Comparison of ENCODE assay signal across 9 mouse cellular contexts in genomic region chr1:73538420-73538871, GRCm38 (mm10).
DNase-seq lines count a peak whose midpoint lies in the region; ATAC-seq and TF ChIP-seq lines count a peak whose summit lies in the region.
"Had no signal": no experiment of that assay in that cellular context is flagged by ENCODE, and none has a peak within 500 bp of the region (broad histone marks: within the 10 kb centered on the region; RNA-seq: fewer than 3 reads in every experiment).

No protein-coding gene starts in this region.

- H3K27me3 ChIP-seq in hindbrain, embryonic 11.5 days (ENCODE audit: control insufficient read depth, insufficient read depth, low read length), result no peaks in the 10 kb centered on the region
- no peaks in the 10 kb centered on the region for H3K27me3 ChIP-seq in limb, embryonic 15.5 days
- no peaks in the 10 kb centered on the region for H3K27me3 ChIP-seq in intestine, embryonic 16.5 days (replicated peaks; ENCODE audit: control insufficient read depth, insufficient read depth, low read length)

- H3K4me2 ChIP-seq in hindbrain, embryonic 11.5 days (replicated peaks; ENCODE audit: low read depth, low read length), result no peak overlapping the region
- no peak overlapping the region for H3K4me2 ChIP-seq in limb, embryonic 15.5 days
- no peak overlapping the region for H3K4me2 ChIP-seq in intestine, embryonic 16.5 days (ENCODE audit: low read depth, low read length)

- TF ChIP-seq CTCF in brain, embryonic 14.5 days (IDR thresholded peaks at IDR 0.05; ENCODE audit: borderline replicate concordance, extremely low read depth, insufficient read depth, insufficient read length), result no peak

- no peak overlapping the region for H3K27ac ChIP-seq in hindbrain, embryonic 11.5 days (ENCODE audit: low read depth, low read length)
- H3K27ac ChIP-seq in limb, embryonic 15.5 days, result peak overlapping the region; percentile 33; the same call in 1 of the 2 replicates
- H3K27ac ChIP-seq in intestine, embryonic 16.5 days (ENCODE audit: low read length), result no peak overlapping the region

- no peaks in the 10 kb centered on the region for H3K9me3 ChIP-seq in hindbrain, embryonic 11.5 days (ENCODE audit: control insufficient read depth, low read length)
- no peaks in the 10 kb centered on the region for H3K9me3 ChIP-seq in limb, embryonic 15.5 days
- no peaks in the 10 kb centered on the region for H3K9me3 ChIP-seq in intestine, embryonic 16.5 days (ENCODE audit: control insufficient read depth, low read length)

- intact Hi-C loops in heart, postnatal 14 days (cut with DNase I), result no loop called here

- no peak overlapping the region for H3K9ac ChIP-seq in hindbrain, embryonic 11.5 days (ENCODE audit: low read depth, low read length)
- H3K9ac ChIP-seq in limb, embryonic 15.5 days, result no peak overlapping the region
- H3K9ac ChIP-seq in intestine, embryonic 16.5 days (ENCODE audit: low read depth, low read length), result no peak overlapping the region

- no peak overlapping the region for H3K4me3 ChIP-seq in hindbrain, embryonic 11.5 days (ENCODE audit: low read depth, low read length)
- H3K4me3 ChIP-seq in limb, embryonic 15.5 days, result no peak overlapping the region
- H3K4me3 ChIP-seq in intestine, embryonic 16.5 days (ENCODE audit: low read length), result no peak overlapping the region

- TF ChIP-seq POLR2A in brain, embryonic 14.5 days (IDR thresholded peaks at IDR 0.05; ENCODE audit: borderline replicate concordance, extremely low read depth, insufficient read depth, insufficient read length, poor library complexity, severe bottlenecking), result no peak

- peak; percentile 73; the same call in 1 of the 2 replicates for ATAC-seq in hindbrain, embryonic 11.5 days (ENCODE audit: low FRiP score)
- no peak for ATAC-seq in limb, embryonic 15.5 days (ENCODE audit: insufficient number of reproducible peaks, low FRiP score, low TSS enrichment, low read depth)
- ATAC-seq in intestine, embryonic 16.5 days, result no peak

- no peaks in the 10 kb centered on the region for H3K36me3 ChIP-seq in hindbrain, embryonic 11.5 days (ENCODE audit: control insufficient read depth, insufficient read depth, low read length)
- no peaks in the 10 kb centered on the region for H3K36me3 ChIP-seq in limb, embryonic 15.5 days
- H3K36me3 ChIP-seq in intestine, embryonic 16.5 days (ENCODE audit: control insufficient read depth, insufficient read depth, low read length), result no peaks in the 10 kb centered on the region

- peak; percentile 61 for DNase-seq in heart, adult 11 months
- DNase-seq in heart, postnatal 14 days, result no peak
- DNase-seq in brain, embryonic 14.5 days (ENCODE audit: low read depth), result peak; percentile 76
- DNase-seq in hindbrain, embryonic 11.5 days (ENCODE audit: low spot score), result no peak
- DNase-seq in spleen, adult 12 weeks (ENCODE audit: low spot score), result no peak
- DNase-seq in testis, postnatal 10 days (ENCODE audit: low spot score), result no peak
- DNase-seq: adrenal gland, postnatal 25 days had no signal

- H3K4me1 ChIP-seq in hindbrain, embryonic 11.5 days (replicated peaks; ENCODE audit: control insufficient read depth, insufficient read depth, low read length), result no peaks in the 10 kb centered on the region
- H3K4me1 ChIP-seq in limb, embryonic 15.5 days, result peaks cover 20% of the 10 kb centered on the region
- no peaks in the 10 kb centered on the region for H3K4me1 ChIP-seq in intestine, embryonic 16.5 days (ENCODE audit: control insufficient read depth, insufficient read depth, low read length)

- WGBS in hindbrain, embryonic 11.5 days, result 48% methylated on average over 2 of the region's 2 CpGs
- 30% methylated on average over 2 of the region's 2 CpGs for WGBS in limb, embryonic 15.5 days
- 39% methylated on average over 2 of the region's 2 CpGs for WGBS in intestine, embryonic 16.5 days

Comparison
In these comparisons a context has a peak if more than half of its experiments do, and no peak if none do; other contexts are left out.
1. DNase-seq: peak in heart, adult 11 months (single experiment) and brain, embryonic 14.5 days (single experiment); none in heart, postnatal 14 days (0 of 2), hindbrain, embryonic 11.5 days (single experiment), spleen, adult 12 weeks (single experiment) and testis, postnatal 10 days (single experiment).